Mouse (Mus musculus) macrophage (primary cell): ENCODE measurements around the gene Tma16. TPM values are rescaled to one million over a fixed set of nuclear protein-coding genes. Genes with fewer than 3 reads are reported as not detected.

Experiments used
- H3K27ac ChIP-seq: fragments of 350-480 bp; formaldehyde crosslinking; 2 replicates; pipeline ENCODE4 v1.9.0; 2021
- H3K36me3 ChIP-seq: fragments of 350-480 bp; formaldehyde crosslinking; 2 replicates; pipeline ENCODE4 v1.9.0; 2021; ENCODE audit errors: inconsistent target
- H3K4me3 ChIP-seq: fragments of 350-480 bp; formaldehyde crosslinking; 2 replicates; pipeline ENCODE4 v1.9.0; 2021; ENCODE audit errors: inconsistent target
- H3K79me2 ChIP-seq: fragments of 350-480 bp; formaldehyde crosslinking; 2 replicates; pipeline ENCODE4 v1.9.0; 2021; ENCODE audit errors: inconsistent target
- WGBS: methylation state at CpG from one replicate; pipeline ENCODE4 v1.1.7; 2026; ENCODE audit warnings: inconsistent platforms; ENCODE audit not compliant: missing documents; 5-methylcytosine and 5-hydroxymethylcytosine counted together
- polyA plus RNA-seq: library from polyadenylated mRNA; stranded (reverse); fragments of 250-400 nt; gene quantifications from 3 replicates; pipeline ENCODE4 v1.2.4, GENCODE M21; 2018; ENCODE audit warnings: inconsistent platforms
- total RNA-seq, 78 experiments: library from RNA; depleted of rRNA; stranded (reverse); fragments of 250-400 nt; gene quantifications; 1 replicate in 9 of 78; 2 replicates in 24 of 78; 3 replicates in 43 of 78; 4 replicates in 2 of 78; pipeline ENCODE4 v1.2.4; 2018; ENCODE audit warnings: inconsistent platforms in 56 of 78

The Tma16 gene
- 100 to 1,000 TPM in 4 of 26 experiments, 10 to 100 TPM in 22; 15.7 to 153 (median 61.3) TPM for total RNA-seq (2018; cell fraction: chromatin; rRNA removed)
- 10 to 100 TPM in 13 of 26 experiments, 1 to 10 TPM in 13; 3.1 to 23.4 (median 10.4) TPM for total RNA-seq (2018; cell fraction: cytosol; rRNA removed)
- 100 to 1,000 TPM in 3 of 26 experiments, 10 to 100 TPM in 23; 18.9 to 154 (median 45.2) TPM for total RNA-seq (2018; cell fraction: nucleus; rRNA removed)
- polyA plus RNA-seq: 4.4 to 8.5 TPM (median 6.1 TPM) in 3 replicates

- Histone ChIP-seq H3K79me2 (peaks cover 30% of the 10 kb centered on the region), H3K36me3 (peaks cover 4% of the 10 kb centered on the region; the same call in 1 of the 2 replicates), H3K27ac (peak within 1 kb of the TSS; percentile 48), H3K4me3 (peak within 1 kb of the TSS; percentile 85)
- under 1% methylated on average over 45 of the region's 45 CpGs for WGBS
Measured at GRCm38 (mm10) chr8:66486084-66486763, at the start of gene Tma16. Gene Tma16, minus strand, starts transcription at chr8:66486530.

- Histone ChIP-seq H3K36me3 (no peaks in the 10 kb centered on the region), H3K27ac (no peak overlapping the region), H3K79me2 (no peaks in the 10 kb centered on the region), H3K4me3 (no peak overlapping the region)
Measured at GRCm38 (mm10) chr8:66520576-66520975, 34.2 kb upstream of the Tma16 start.

GRCm38 (mm10) chr8:66519149-66519548 is 32.8 kb upstream of the Tma16 start:
- Histone ChIP-seq H3K4me3 (no peak overlapping the region), H3K27ac (no peak overlapping the region), H3K36me3 (no peaks in the 10 kb centered on the region), H3K79me2 (no peaks in the 10 kb centered on the region)
- WGBS: 0% methylated on average over 1 of the region's 2 CpGs

- 97% methylated on average over 22 of the region's 22 CpGs for WGBS
- Histone ChIP-seq H3K79me2 (no peaks in the 10 kb centered on the region), H3K4me3 (no peak within 1 kb of the TSS), H3K36me3 (no peaks in the 10 kb centered on the region), H3K27ac (no peak within 1 kb of the TSS)
Measured at GRCm38 (mm10) chr8:66511537-66511936, 25.2 kb upstream of the Tma16 start, which contains the start of gene Tktl2. Gene Tktl2, plus strand, starts transcription at chr8:66511756.

GRCm38 (mm10) chr8:66503381-66503780 is 17.1 kb upstream of the Tma16 start:
- H3K36me3 ChIP-seq: no peaks in the 10 kb centered on the region
- 88% methylated on average over 2 of the region's 2 CpGs for WGBS

GRCm38 (mm10) chr8:66496998-66497577 is 10.8 kb upstream of the Tma16 start:
- Histone ChIP-seq H3K4me3 (no peak overlapping the region), H3K79me2 (no peaks in the 10 kb centered on the region), H3K27ac (no peak overlapping the region), H3K36me3 (no peaks in the 10 kb centered on the region)
- WGBS: 4% methylated on average over 4 of the region's 4 CpGs

More at GRCm38 (mm10) chr8:66503381-66503780, 17.1 kb upstream of the Tma16 start:
- Histone ChIP-seq H3K4me3 (no peak overlapping the region), H3K79me2 (no peaks in the 10 kb centered on the region), H3K27ac (no peak overlapping the region)

- Histone ChIP-seq H3K27ac (no peak overlapping the region), H3K4me3 (no peak overlapping the region), H3K79me2 (no peaks in the 10 kb centered on the region), H3K36me3 (no peaks in the 10 kb centered on the region)
- 8% methylated on average over 8 of the region's 8 CpGs for WGBS
Measured at GRCm38 (mm10) chr8:66495726-66496125, 9.4 kb upstream of the Tma16 start.

- H3K27ac ChIP-seq: no peak overlapping the region
- H3K36me3 ChIP-seq: no peaks in the 10 kb centered on the region
- H3K79me2 ChIP-seq: no peaks in the 10 kb centered on the region
- no peak overlapping the region for H3K4me3 ChIP-seq
- 74% methylated on average over 2 of the region's 2 CpGs for WGBS
Measured at GRCm38 (mm10) chr8:66494496-66494895, 8.2 kb upstream of the Tma16 start.

- Histone ChIP-seq H3K36me3 (no peaks in the 10 kb centered on the region), H3K79me2 (peaks cover 6% of the 10 kb centered on the region; the same call in 1 of the 2 replicates), H3K27ac (peak overlapping the region; percentile 24), H3K4me3 (no peak overlapping the region)
- 18% methylated on average over 4 of the region's 4 CpGs for WGBS
Measured at GRCm38 (mm10) chr8:66490624-66491023, 4.3 kb upstream of the Tma16 start.

GRCm38 (mm10) chr8:66488556-66488955 is 2.2 kb upstream of the Tma16 start:
- Histone ChIP-seq H3K27ac (no peak overlapping the region), H3K79me2 (peaks cover 27% of the 10 kb centered on the region), H3K4me3 (no peak overlapping the region), H3K36me3 (no peaks in the 10 kb centered on the region)
- 69% methylated on average over 3 of the region's 3 CpGs for WGBS

- Histone ChIP-seq H3K27ac (no peak overlapping the region), H3K4me3 (no peak overlapping the region), H3K79me2 (no peaks in the 10 kb centered on the region), H3K36me3 (peaks cover 29% of the 10 kb centered on the region)
- WGBS: 89% methylated on average over 3 of the region's 3 CpGs
Measured at GRCm38 (mm10) chr8:66476880-66477279, 9.4 kb downstream of the Tma16 start.

GRCm38 (mm10) chr8:66469821-66470220 is 16.5 kb downstream of the Tma16 start:
- WGBS: 68% methylated on average over 3 of the region's 3 CpGs
- no peaks in the 10 kb centered on the region for H3K79me2 ChIP-seq

GRCm38 (mm10) chr8:66457057-66457456 is 29.3 kb downstream of the Tma16 start:
- H3K36me3 ChIP-seq: peaks cover 47% of the 10 kb centered on the region
- no peak overlapping the region for H3K27ac ChIP-seq
- no peak overlapping the region for H3K4me3 ChIP-seq
- no peaks in the 10 kb centered on the region for H3K79me2 ChIP-seq

More at GRCm38 (mm10) chr8:66469821-66470220, 16.5 kb downstream of the Tma16 start:
- no peak overlapping the region for H3K27ac ChIP-seq
- H3K4me3 ChIP-seq: no peak overlapping the region
- peaks cover 44% of the 10 kb centered on the region for H3K36me3 ChIP-seq

- WGBS: 20% methylated on average over 5 of the region's 5 CpGs
- H3K4me3 ChIP-seq: no peak overlapping the region
- H3K79me2 ChIP-seq: no peaks in the 10 kb centered on the region; the same call in 1 of the 2 replicates
- H3K36me3 ChIP-seq: peaks cover 27% of the 10 kb centered on the region; the same call in 1 of the 2 replicates
- no peak overlapping the region for H3K27ac ChIP-seq
Measured at GRCm38 (mm10) chr8:66450691-66451090, 35.6 kb downstream of the Tma16 start.

- 0 out of 2 replicates have a peak, but pooled peaks cover 14% of the 10 kb centered on the region for H3K36me3 ChIP-seq
- H3K4me3 ChIP-seq: no peak overlapping the region
- peaks cover 35% of the 10 kb centered on the region; the same call in 1 of the 2 replicates for H3K79me2 ChIP-seq
- WGBS: 74% methylated on average over 3 of the region's 3 CpGs
- no peak overlapping the region for H3K27ac ChIP-seq
Measured at GRCm38 (mm10) chr8:66445351-66445750, 41.0 kb downstream of the Tma16 start.
